Mouse (Mus musculus) testis, adult 2 months (tissue): ENCODE results near the gene Cactin.

ENCODE experiments used
- CTCF ChIP-seq: fragments of 200-500 bp; IDR thresholded peaks from 2 replicates; pipeline ENCODE4 v1.5.1; 2012; ENCODE audit warnings: low read depth, mild to moderate bottlenecking, inconsistent platforms, low read length, moderate library complexity; ENCODE audit not compliant: control insufficient read depth, insufficient read depth, insufficient replicate concordance
- POLR2A ChIP-seq: fragments of 200-500 bp; IDR thresholded peaks from 2 replicates; pipeline ENCODE4 v1.6.1; 2012; ENCODE audit warnings: low read depth, mild to moderate bottlenecking, inconsistent platforms, low read length, moderate library complexity; ENCODE audit not compliant: control insufficient read depth

DNA sequence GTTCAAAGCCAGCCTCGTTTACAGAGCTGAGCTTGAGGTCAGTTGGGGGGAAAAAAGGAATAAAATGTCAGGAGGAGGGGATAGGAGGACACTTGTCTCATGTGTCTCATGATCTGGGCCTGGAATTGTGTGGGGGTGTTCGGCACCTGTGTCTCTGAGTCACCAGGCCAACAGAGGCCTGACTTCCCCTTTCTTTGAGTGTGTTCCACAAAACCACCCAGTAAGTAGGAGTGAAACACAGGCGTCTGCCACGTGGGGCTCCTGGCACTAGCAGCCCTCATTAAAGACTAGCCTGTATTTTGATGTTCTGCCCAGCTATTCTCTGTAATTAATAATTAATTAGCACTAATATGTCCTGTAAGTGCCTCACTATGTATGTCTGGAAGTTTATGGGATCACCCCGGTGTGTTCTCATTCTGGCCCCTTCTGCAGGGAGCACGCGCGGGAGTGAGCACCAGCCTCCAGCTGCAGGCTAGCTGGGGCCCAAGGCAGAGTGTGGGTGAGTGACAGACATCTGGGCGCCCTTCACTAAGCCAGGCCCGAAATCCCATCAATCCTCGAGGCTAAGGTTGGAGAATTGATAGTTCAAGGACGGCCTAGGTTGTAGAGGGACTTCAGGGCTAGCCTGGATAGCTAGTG, 35.6 kb downstream of the Cactin start:
- TF ChIP-seq POLR2A, result no peak
- no peak for TF ChIP-seq CTCF
